Mouse (Mus musculus): ENCODE data around the gene Nt5c1b. TPM values are rescaled to one million over a fixed set of nuclear protein-coding genes. Genes with fewer than 3 reads are reported as not detected.

Nt5c1b gene
- not detected in 4 replicates for total RNA-seq (2023; ENCODE audit: inconsistent age)

DNA sequence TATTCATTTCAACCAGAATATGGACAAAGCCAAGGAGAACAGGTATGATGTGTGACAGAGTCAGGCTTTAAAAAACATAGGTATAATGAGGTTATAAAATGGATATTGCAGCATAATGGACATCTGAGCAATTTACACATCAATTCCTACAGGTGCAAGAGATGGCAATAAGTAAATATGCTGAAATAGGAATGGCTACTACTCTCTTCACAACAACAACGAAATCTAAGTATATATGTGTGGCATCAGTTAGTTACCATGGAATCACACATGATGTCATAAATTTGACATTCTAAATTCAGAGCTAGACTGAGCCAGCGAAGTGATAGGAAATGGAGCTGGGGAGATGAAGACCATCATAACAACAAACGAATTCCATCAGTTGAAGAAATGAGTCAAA lies at the start of gene Nt5c1b:
TSS of gene Nt5c1b (plus strand) at position 301 of the 400 bp plus-strand sequence.

DNA sequence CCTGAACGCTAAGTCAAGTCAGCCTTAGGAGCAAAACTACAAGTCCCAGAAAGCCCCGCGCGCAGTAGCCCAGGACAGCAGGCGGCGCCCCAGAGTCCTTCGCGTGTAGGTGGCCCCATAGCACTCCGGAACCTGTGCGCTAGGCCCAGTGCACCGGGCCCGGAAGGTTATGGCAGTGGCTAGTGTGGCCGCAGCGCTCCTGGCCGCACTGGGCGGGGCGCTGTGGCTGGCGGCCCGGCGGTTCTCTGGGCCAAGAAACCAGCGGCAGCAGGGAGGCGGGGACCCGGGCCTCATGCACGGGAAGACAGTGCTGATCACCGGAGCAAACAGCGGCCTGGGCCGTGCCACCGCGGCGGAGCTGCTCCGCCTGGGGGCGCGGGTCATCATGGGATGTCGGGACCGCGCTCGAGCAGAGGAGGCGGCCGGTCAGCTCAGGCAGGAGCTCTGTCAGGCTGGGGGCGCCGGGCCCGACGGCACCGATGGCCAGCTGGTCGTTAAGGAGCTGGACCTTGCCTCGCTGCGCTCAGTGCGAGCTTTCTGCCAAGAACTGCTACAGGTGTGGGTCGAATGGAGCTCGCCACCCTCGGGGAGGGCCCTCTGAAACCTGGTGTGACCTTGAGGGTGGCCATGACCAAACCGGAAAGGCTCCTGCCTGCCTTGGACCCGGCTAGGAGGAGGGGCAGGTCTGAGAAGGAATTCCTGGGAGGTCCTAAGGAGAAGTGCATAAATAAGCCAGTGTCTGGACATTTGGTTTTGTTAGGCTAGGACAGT lies 21.1 kb downstream of the Nt5c1b start, which contains the start of gene Rdh14:
TSS of gene Rdh14 (plus strand) at position 102 of the 771 bp plus-strand sequence.

Other genes with a start within 250 kb of the Nt5c1b start
- gene Rdh14, start 20.8 kb downstream of the Nt5c1b start, total RNA-seq (2023; ENCODE audit: inconsistent age), result 10.3 to 13.9 TPM (median 11.2 TPM) in 4 replicates

All from B cell, adult (primary cell).